Comparison of ENCODE assay signal across 12 mouse cellular contexts in genomic region chr9:95550856-95551774, GRCm38 (mm10). TPM values are rescaled to one million over a fixed set of nuclear protein-coding genes. Genes with fewer than 3 reads are reported as not detected.
DNase-seq lines count a peak whose midpoint lies in the region; ATAC-seq lines count a peak whose summit lies in the region.
"Had no signal": no experiment of that assay in that cellular context is flagged by ENCODE, and none has a peak within 500 bp of the region (broad histone marks: within the 10 kb centered on the region; RNA-seq: fewer than 3 reads in every experiment).

No protein-coding gene starts in this region.

- H3K36me3 ChIP-seq in neural tube, embryonic 13.5 days: no peaks in the 10 kb centered on the region
- no peaks in the 10 kb centered on the region for H3K36me3 ChIP-seq in neural tube, embryonic 15.5 days
- H3K36me3 ChIP-seq in stomach, embryonic 15.5 days: no peaks in the 10 kb centered on the region
- H3K36me3 ChIP-seq in forebrain, embryonic 15.5 days: no peaks in the 10 kb centered on the region
- no peaks in the 10 kb centered on the region for H3K36me3 ChIP-seq in hindbrain, embryonic 12.5 days
- H3K36me3 ChIP-seq: forebrain, embryonic 12.5 days; limb, embryonic 10.5 days had no signal

- H3K27ac ChIP-seq in neural tube, embryonic 13.5 days (replicated peaks): no peak overlapping the region
- no peak overlapping the region for H3K27ac ChIP-seq in neural tube, embryonic 15.5 days (replicated peaks)
- no peak overlapping the region for H3K27ac ChIP-seq in stomach, embryonic 15.5 days
- H3K27ac ChIP-seq in forebrain, embryonic 15.5 days (replicated peaks): no peak overlapping the region
- H3K27ac ChIP-seq in hindbrain, embryonic 12.5 days: no peak overlapping the region
- H3K27ac ChIP-seq: forebrain, embryonic 12.5 days; hindbrain, postnatal 0 days; limb, embryonic 10.5 days had no signal

- H3K4me1 ChIP-seq in neural tube, embryonic 13.5 days (replicated peaks): no peaks in the 10 kb centered on the region
- 0 out of 2 replicates have a peak, but pooled peaks cover 3% of the 10 kb centered on the region for H3K4me1 ChIP-seq in neural tube, embryonic 15.5 days
- H3K4me1 ChIP-seq in stomach, embryonic 15.5 days: no peaks in the 10 kb centered on the region
- no peaks in the 10 kb centered on the region for H3K4me1 ChIP-seq in forebrain, embryonic 15.5 days
- no peaks in the 10 kb centered on the region for H3K4me1 ChIP-seq in hindbrain, embryonic 12.5 days
- H3K4me1 ChIP-seq: forebrain, embryonic 12.5 days had no signal

- ATAC-seq in neural tube, embryonic 13.5 days (ENCODE audit: low read depth): 0 out of 2 replicates have a peak, but pooled peaks have one; percentile 51
- no peak for ATAC-seq in neural tube, embryonic 15.5 days (ENCODE audit: low FRiP score)
- ATAC-seq in stomach, embryonic 15.5 days (ENCODE audit: insufficient read depth, low FRiP score, low read depth): peak; percentile 79; the same call in 1 of the 2 replicates
- no peak for ATAC-seq in forebrain, embryonic 15.5 days (replicated peaks)
- ATAC-seq in hindbrain, embryonic 12.5 days (ENCODE audit: low FRiP score): no peak
- ATAC-seq: hindbrain, postnatal 0 days; Patski had no signal

- no peak overlapping the region for H3K9ac ChIP-seq in neural tube, embryonic 13.5 days
- H3K9ac ChIP-seq in neural tube, embryonic 15.5 days (replicated peaks): no peak overlapping the region
- no peak overlapping the region for H3K9ac ChIP-seq in stomach, embryonic 15.5 days
- no peak overlapping the region for H3K9ac ChIP-seq in forebrain, embryonic 15.5 days (replicated peaks)
- no peak overlapping the region for H3K9ac ChIP-seq in hindbrain, embryonic 12.5 days
- H3K9ac ChIP-seq: forebrain, embryonic 12.5 days had no signal

- peak; percentile 32 for DNase-seq in adrenal gland, postnatal 14 days
- DNase-seq in adrenal gland, adult 2 months: no peak
- peak; percentile 10 for DNase-seq in heart, postnatal 25 days (ENCODE audit: low spot score)

- H3K27me3 ChIP-seq in neural tube, embryonic 13.5 days: peaks cover 8% of the 10 kb centered on the region; the same call in 1 of the 2 replicates
- H3K27me3 ChIP-seq in neural tube, embryonic 15.5 days (replicated peaks): no peaks in the 10 kb centered on the region
- 0 out of 2 replicates have a peak, but pooled peaks cover 4% of the 10 kb centered on the region for H3K27me3 ChIP-seq in stomach, embryonic 15.5 days (replicated peaks)
- no peaks in the 10 kb centered on the region for H3K27me3 ChIP-seq in forebrain, embryonic 15.5 days
- H3K27me3 ChIP-seq in hindbrain, embryonic 12.5 days: peaks cover 7% of the 10 kb centered on the region
- H3K27me3 ChIP-seq: Patski had no signal

- H3K9me3 ChIP-seq in neural tube, embryonic 13.5 days: no peaks in the 10 kb centered on the region
- no peaks in the 10 kb centered on the region for H3K9me3 ChIP-seq in neural tube, embryonic 15.5 days (replicated peaks)
- no peaks in the 10 kb centered on the region for H3K9me3 ChIP-seq in stomach, embryonic 15.5 days
- no peaks in the 10 kb centered on the region for H3K9me3 ChIP-seq in forebrain, embryonic 15.5 days
- H3K9me3 ChIP-seq in hindbrain, embryonic 12.5 days (replicated peaks): no peaks in the 10 kb centered on the region
- H3K9me3 ChIP-seq: forebrain, embryonic 12.5 days; limb, embryonic 10.5 days had no signal

- WGBS in neural tube, embryonic 13.5 days: 74% methylated on average over 9 of the region's 9 CpGs
- WGBS in neural tube, embryonic 15.5 days: 69% methylated on average over 9 of the region's 9 CpGs
- 52% methylated on average over 9 of the region's 9 CpGs for WGBS in stomach, embryonic 15.5 days
- 77% methylated on average over 9 of the region's 9 CpGs for WGBS in forebrain, embryonic 15.5 days
- WGBS in hindbrain, embryonic 12.5 days: 75% methylated on average over 9 of the region's 9 CpGs

- H3K4me3 ChIP-seq in neural tube, embryonic 13.5 days: no peak overlapping the region
- H3K4me3 ChIP-seq in neural tube, embryonic 15.5 days (replicated peaks): no peak overlapping the region
- no peak overlapping the region for H3K4me3 ChIP-seq in stomach, embryonic 15.5 days (replicated peaks)
- no peak overlapping the region for H3K4me3 ChIP-seq in forebrain, embryonic 15.5 days
- no peak overlapping the region for H3K4me3 ChIP-seq in hindbrain, embryonic 12.5 days
- H3K4me3 ChIP-seq: forebrain, embryonic 12.5 days; limb, embryonic 10.5 days had no signal

- intact Hi-C loops in heart, postnatal 25 days (cut with DNase I): no loop called here

- no peak overlapping the region for H3K4me2 ChIP-seq in neural tube, embryonic 13.5 days
- H3K4me2 ChIP-seq in neural tube, embryonic 15.5 days: no peak overlapping the region
- no peak overlapping the region for H3K4me2 ChIP-seq in stomach, embryonic 15.5 days
- H3K4me2 ChIP-seq in forebrain, embryonic 15.5 days (replicated peaks): no peak overlapping the region
- H3K4me2 ChIP-seq in hindbrain, embryonic 12.5 days (replicated peaks): no peak overlapping the region
- H3K4me2 ChIP-seq: forebrain, embryonic 12.5 days had no signal

RNA-seq across cellular contexts. Expression of gene Paqr9, which starts 8.3 kb away (rescaled TPM):
- 9.8 and 20.8 TPM in 2 replicates for total RNA-seq in adrenal gland, postnatal 14 days (2021)
- 10 to 100 TPM; 10.4 to 12.1 TPM for total RNA-seq in adrenal gland, adult 2 months (2021)
- polyA plus RNA-seq in adrenal gland, adult 2 months (2012; rRNA removed): 14.2 and 23.5 TPM in 2 replicates
- polyA plus RNA-seq in neural tube, embryonic 13.5 days (2015; fragmentation: Nextera tagmentation; extraction: Ambion mirVana): 4.1 and 4.3 TPM in 2 replicates
- 6.5 and 8.8 TPM in 2 replicates for polyA plus RNA-seq in neural tube, embryonic 15.5 days (2015; fragmentation: Nextera tagmentation; extraction: Ambion mirVana)
- 10 to 100 TPM; 41.1 to 43.4 TPM for total RNA-seq in heart, postnatal 25 days (2021)
- 0.61 and 1.3 TPM in 2 replicates for polyA plus RNA-seq in stomach, embryonic 15.5 days (2015; fragmentation: Nextera tagmentation; extraction: Ambion mirVana)
- 2.9 and 3.2 TPM in 2 replicates for polyA plus RNA-seq in forebrain, embryonic 15.5 days (2015; fragmentation: Nextera tagmentation; extraction: Ambion mirVana)
- polyA plus RNA-seq in hindbrain, embryonic 12.5 days (2016; fragmentation: Nextera tagmentation; extraction: Ambion mirVana): 1.2 TPM in 2 replicates

RNA-seq across cellular contexts. Expression of gene U2surp, which starts 39.3 kb away (rescaled TPM):
- total RNA-seq in adrenal gland, postnatal 14 days (2021): 62.2 and 63.0 TPM in 2 replicates
- total RNA-seq in adrenal gland, adult 2 months (2021): 10 to 100 TPM; 51.4 to 63.9 TPM
- polyA plus RNA-seq in adrenal gland, adult 2 months (2012; rRNA removed): 0.37 and 0.86 TPM in 2 replicates
- 145 and 161 TPM in 2 replicates for polyA plus RNA-seq in neural tube, embryonic 13.5 days (2015; fragmentation: Nextera tagmentation; extraction: Ambion mirVana)
- 115 and 128 TPM in 2 replicates for polyA plus RNA-seq in neural tube, embryonic 15.5 days (2015; fragmentation: Nextera tagmentation; extraction: Ambion mirVana)
- 10 to 100 TPM; 27.8 to 32.2 TPM for total RNA-seq in heart, postnatal 25 days (2021)
- 123 and 140 TPM in 2 replicates for polyA plus RNA-seq in stomach, embryonic 15.5 days (2015; fragmentation: Nextera tagmentation; extraction: Ambion mirVana)
- 154 and 162 TPM in 2 replicates for polyA plus RNA-seq in forebrain, embryonic 15.5 days (2015; fragmentation: Nextera tagmentation; extraction: Ambion mirVana)
- polyA plus RNA-seq in hindbrain, embryonic 12.5 days (2016; fragmentation: Nextera tagmentation; extraction: Ambion mirVana): 159 and 182 TPM in 2 replicates

Comparison
In these comparisons a context has a peak if more than half of its experiments do, and no peak if none do; other contexts are left out.
1. ATAC-seq: peak in neural tube, embryonic 13.5 days (single experiment) and stomach, embryonic 15.5 days (single experiment); none in neural tube, embryonic 15.5 days (single experiment), forebrain, embryonic 15.5 days (single experiment) and hindbrain, embryonic 12.5 days (single experiment).
2. RNA of gene U2surp, which starts 39.3 kb away (polyA plus RNA-seq): 154 to 162 TPM in forebrain, embryonic 15.5 days, 159 to 182 TPM in hindbrain, embryonic 12.5 days, 145 to 161 TPM in neural tube, embryonic 13.5 days, 123 to 140 TPM in stomach, embryonic 15.5 days and 115 to 128 TPM in neural tube, embryonic 15.5 days; 0.37 to 0.86 TPM in adrenal gland, adult 2 months; every median in the first group is over 10 times any median in the second.